Mouse (Mus musculus): ENCODE results near the gene Ino80e.

Gene Ino80e

GRCm38 (mm10) chr7:126816494-126816893 lies 45.7 kb downstream of the Ino80e start:
- no peak for DNase-seq (ENCODE audit: extremely low spot score, low spot score)

- no peak for DNase-seq (ENCODE audit: extremely low spot score, low spot score)
These were observed 46.4 kb downstream of the Ino80e start for GRCm38 (mm10) chr7:126815726-126816222.

- DNase-seq (ENCODE audit: extremely low spot score, low spot score), result no peak
These were observed 52.3 kb downstream of the Ino80e start for GRCm38 (mm10) chr7:126809723-126810369.

- peak; percentile 88 for DNase-seq (ENCODE audit: extremely low spot score, low spot score)
These were observed 53.3 kb downstream of the Ino80e start for GRCm38 (mm10) chr7:126808703-126809455.

- no peak for DNase-seq (ENCODE audit: extremely low spot score, low spot score)
These were observed 54.8 kb downstream of the Ino80e start for GRCm38 (mm10) chr7:126807405-126807804.

- DNase-seq (ENCODE audit: extremely low spot score, low spot score), result no peak
These were observed 55.2 kb downstream of the Ino80e start for GRCm38 (mm10) chr7:126806956-126807355.

- DNase-seq (ENCODE audit: extremely low spot score, low spot score), result no peak
These were observed 58.4 kb downstream of the Ino80e start for GRCm38 (mm10) chr7:126803751-126804150.

- DNase-seq (ENCODE audit: extremely low spot score, low spot score), result no peak
These were observed 59.0 kb downstream of the Ino80e start for GRCm38 (mm10) chr7:126803181-126803580.

- DNase-seq (ENCODE audit: extremely low spot score, low spot score), result no peak
These were observed 59.9 kb downstream of the Ino80e start for GRCm38 (mm10) chr7:126802134-126802889.

- no peak for DNase-seq (ENCODE audit: extremely low spot score, low spot score)
These were observed 61.1 kb downstream of the Ino80e start for GRCm38 (mm10) chr7:126801057-126801422.
